Mouse (Mus musculus) liver, embryonic 15.5 days (tissue): Measurements from ENCODE around the gene Rnf214. TPM values are rescaled to one million over a fixed set of nuclear protein-coding genes. Genes with fewer than 3 reads are reported as not detected.
"Not testable (repeated sequence)": the region's sequence is repeated elsewhere in the genome, so short reads cannot be mapped to it uniquely, and the experiment has no call there.

Source experiments
- ATAC-seq: fragments of 200-750 bp; cut with Nextera tagmentation; 2 replicates; pipeline ENCODE4 v1.8.0; 2017; ENCODE audit warnings: moderate number of reproducible peaks, mild to moderate bottlenecking, moderate library complexity; ENCODE audit not compliant: insufficient read depth
- H3K27ac ChIP-seq: fragments of 300-500 bp; sonication (generic); replicated peaks from 2 replicates; pipeline ENCODE4 v1.5.1; 2015; ENCODE audit warnings: mild to moderate bottlenecking, inconsistent platforms
- H3K27me3 ChIP-seq: fragments of 300-500 bp; sonication (generic); 2 replicates; pipeline ENCODE4 v1.6.1; 2015; ENCODE audit warnings: mild to moderate bottlenecking, inconsistent platforms
- H3K36me3 ChIP-seq: fragments of 300-500 bp; sonication (generic); replicated peaks from 2 replicates; pipeline ENCODE4 v1.6.1; 2015; ENCODE audit warnings: moderate library complexity, mild to moderate bottlenecking, inconsistent platforms
- H3K4me1 ChIP-seq: fragments of 300-500 bp; sonication (generic); replicated peaks from 2 replicates; pipeline ENCODE4 v1.6.1; 2015; ENCODE audit warnings: inconsistent platforms
- H3K4me2 ChIP-seq: fragments of 300-500 bp; sonication (generic); 2 replicates; pipeline ENCODE4 v1.6.1; 2015; ENCODE audit warnings: moderate library complexity, mild to moderate bottlenecking, inconsistent platforms
- H3K4me3 ChIP-seq: fragments of 300-500 bp; sonication (generic); replicated peaks from 2 replicates; pipeline ENCODE4 v1.5.1; 2015; ENCODE audit warnings: mild to moderate bottlenecking, inconsistent platforms
- H3K9ac ChIP-seq: fragments of 300-500 bp; sonication (generic); 2 replicates; pipeline ENCODE4 v1.6.1; 2015; ENCODE audit warnings: moderate library complexity, mild to moderate bottlenecking, inconsistent platforms
- H3K9me3 ChIP-seq: fragments of 300-500 bp; sonication (generic); replicated peaks from 2 replicates; pipeline ENCODE4 v1.6.1; 2016; ENCODE audit warnings: inconsistent platforms
- WGBS: fragments of 180-500 bp; shearing (Covaris S2); methylation state at CpG from one replicate; pipeline ENCODE4 v1.1.7; 2015; ENCODE audit warnings: mixed read lengths; ENCODE audit not compliant: insufficient replicate concordance; 5-methylcytosine and 5-hydroxymethylcytosine counted together
- polyA plus RNA-seq: library from polyadenylated mRNA; unstranded; fragments of >200 nt; fragmentation: Nextera tagmentation; extraction: Ambion mirVana; gene quantifications from 2 replicates; pipeline ENCODE4 v1.2.1, GENCODE M21; 2015

Rnf214 gene
- polyA plus RNA-seq, 1 experiment from 2014 or later, result 15.2 TPM

- no peak overlapping the region for H3K9ac ChIP-seq
- peaks cover 39% of the 10 kb centered on the region for H3K4me1 ChIP-seq
- peak overlapping the region; percentile 9; the same call in 1 of the 2 replicates for H3K4me2 ChIP-seq
- no peaks in the 10 kb centered on the region for H3K27me3 ChIP-seq
- 0 out of 2 replicates have a peak, but pooled peaks cover 6% of the 10 kb centered on the region for H3K36me3 ChIP-seq
- no peak overlapping the region for H3K4me3 ChIP-seq
- 59% methylated on average over 9 of the region's 9 CpGs for WGBS
- H3K27ac ChIP-seq, result peak overlapping the region; percentile 77
- no peak for ATAC-seq
- no peaks in the 10 kb centered on the region for H3K9me3 ChIP-seq
Measured at GRCm38 (mm10) chr9:45849528-45850408, 56.9 kb downstream of the Rnf214 start.

- no peak overlapping the region for H3K4me2 ChIP-seq
- H3K9ac ChIP-seq, result no peak overlapping the region
- peaks cover 37% of the 10 kb centered on the region for H3K4me1 ChIP-seq
- no peaks in the 10 kb centered on the region for H3K9me3 ChIP-seq
- H3K27ac ChIP-seq, result 0 out of 2 replicates have a peak overlapping the region, but pooled peaks have one; percentile 24
- H3K36me3 ChIP-seq, result no peaks in the 10 kb centered on the region
- H3K27me3 ChIP-seq, result no peaks in the 10 kb centered on the region
- 20% methylated on average over 5 of the region's 5 CpGs for WGBS
- no peak for ATAC-seq
- H3K4me3 ChIP-seq, result no peak overlapping the region
Measured at GRCm38 (mm10) chr9:45846891-45847460, 59.7 kb downstream of the Rnf214 start.

- not testable (repeated sequence) for H3K4me2 ChIP-seq, ATAC-seq, H3K36me3 ChIP-seq, H3K9me3 ChIP-seq, H3K27ac ChIP-seq, H3K9ac ChIP-seq, H3K4me3 ChIP-seq, H3K27me3 ChIP-seq
- peaks cover 37% of the 10 kb centered on the region for H3K4me1 ChIP-seq
- 35% methylated on average over 2 of the region's 2 CpGs for WGBS
Measured at GRCm38 (mm10) chr9:45846176-45846575, 60.5 kb downstream of the Rnf214 start.

- 74% methylated on average over 3 of the region's 3 CpGs for WGBS
- Histone ChIP-seq H3K27me3 (peaks cover 4% of the 10 kb centered on the region; the same call in 1 of the 2 replicates), H3K4me1 (peaks cover 37% of the 10 kb centered on the region), H3K9me3 (no peaks in the 10 kb centered on the region), H3K4me3 (no peak overlapping the region), H3K9ac (no peak overlapping the region), H3K27ac (no peak overlapping the region), H3K36me3 (no peaks in the 10 kb centered on the region), H3K4me2 (no peak overlapping the region)
- ATAC-seq, result no peak
Measured at GRCm38 (mm10) chr9:45845541-45845940, 61.2 kb downstream of the Rnf214 start.

GRCm38 (mm10) chr9:45843780-45844179 lies 62.9 kb downstream of the Rnf214 start:
- no peak overlapping the region for H3K4me2 ChIP-seq
- peaks cover 35% of the 10 kb centered on the region for H3K4me1 ChIP-seq
- no peaks in the 10 kb centered on the region for H3K36me3 ChIP-seq
- no peak overlapping the region for H3K4me3 ChIP-seq
- 77% methylated on average over 1 of the region's 1 CpGs for WGBS
- no peak for ATAC-seq
- H3K27ac ChIP-seq, result no peak overlapping the region
- H3K9ac ChIP-seq, result no peak overlapping the region
- H3K9me3 ChIP-seq, result no peaks in the 10 kb centered on the region
- H3K27me3 ChIP-seq, result peaks cover 19% of the 10 kb centered on the region

GRCm38 (mm10) chr9:45843007-45843406 lies 63.7 kb downstream of the Rnf214 start:
- no peaks in the 10 kb centered on the region for H3K9me3 ChIP-seq
- no peak for ATAC-seq
- no peak overlapping the region for H3K4me3 ChIP-seq
- no peak overlapping the region for H3K27ac ChIP-seq
- WGBS, result 57% methylated on average over 5 of the region's 5 CpGs
- H3K4me2 ChIP-seq, result no peak overlapping the region
- H3K4me1 ChIP-seq, result peaks cover 37% of the 10 kb centered on the region
- no peaks in the 10 kb centered on the region for H3K36me3 ChIP-seq
- no peak overlapping the region for H3K9ac ChIP-seq
- peaks cover 26% of the 10 kb centered on the region for H3K27me3 ChIP-seq

GRCm38 (mm10) chr9:45841458-45841857 lies 65.3 kb downstream of the Rnf214 start:
- Histone ChIP-seq H3K27ac (peak overlapping the region; percentile 24; the same call in 1 of the 2 replicates), H3K27me3 (peaks cover 29% of the 10 kb centered on the region), H3K4me3 (no peak overlapping the region), H3K9ac (no peak overlapping the region), H3K9me3 (no peaks in the 10 kb centered on the region), H3K4me1 (peaks cover 32% of the 10 kb centered on the region), H3K4me2 (peak overlapping the region; percentile 65), H3K36me3 (no peaks in the 10 kb centered on the region)
- no peak for ATAC-seq
- WGBS, result 63% methylated on average over 6 of the region's 6 CpGs

GRCm38 (mm10) chr9:45840331-45840730 lies 66.4 kb downstream of the Rnf214 start:
- H3K4me1 ChIP-seq, result peaks cover 32% of the 10 kb centered on the region
- 0 out of 2 replicates have a peak overlapping the region, but pooled peaks have one; percentile 57 for H3K9ac ChIP-seq
- no peaks in the 10 kb centered on the region for H3K9me3 ChIP-seq
- no peak overlapping the region for H3K27ac ChIP-seq
- peaks cover 29% of the 10 kb centered on the region for H3K27me3 ChIP-seq
- peak overlapping the region; percentile 65 for H3K4me2 ChIP-seq
- WGBS, result 62% methylated on average over 5 of the region's 5 CpGs
- H3K4me3 ChIP-seq, result peak overlapping the region; percentile 61
- H3K36me3 ChIP-seq, result no peaks in the 10 kb centered on the region
- no peak for ATAC-seq

GRCm38 (mm10) chr9:45839982-45840300 lies 66.8 kb downstream of the Rnf214 start:
- H3K4me3 ChIP-seq, result peak overlapping the region; percentile 61
- H3K9me3 ChIP-seq, result no peaks in the 10 kb centered on the region
- 47% methylated on average over 7 of the region's 7 CpGs for WGBS
- H3K4me1 ChIP-seq, result peaks cover 32% of the 10 kb centered on the region
- H3K27me3 ChIP-seq, result peaks cover 29% of the 10 kb centered on the region
- no peak for ATAC-seq
- no peak overlapping the region for H3K27ac ChIP-seq
- H3K36me3 ChIP-seq, result no peaks in the 10 kb centered on the region
- peak overlapping the region; percentile 65 for H3K4me2 ChIP-seq
- peak overlapping the region; percentile 57 for H3K9ac ChIP-seq

- 17% methylated on average over 17 of the region's 17 CpGs for WGBS
- Histone ChIP-seq H3K4me3 (peak overlapping the region; percentile 61), H3K27ac (0 out of 2 replicates have a peak overlapping the region, but pooled peaks have one; percentile 24)
Measured at GRCm38 (mm10) chr9:45839139-45839981, 67.4 kb downstream of the Rnf214 start.

More at GRCm38 (mm10) chr9:45839139-45839981, 67.4 kb downstream of the Rnf214 start:
- H3K27me3 ChIP-seq, result peaks cover 29% of the 10 kb centered on the region
- peaks cover 32% of the 10 kb centered on the region for H3K4me1 ChIP-seq
- H3K9me3 ChIP-seq, result no peaks in the 10 kb centered on the region
- peak overlapping the region; percentile 65 for H3K4me2 ChIP-seq
- H3K36me3 ChIP-seq, result no peaks in the 10 kb centered on the region
- no peak for ATAC-seq
- H3K9ac ChIP-seq, result peak overlapping the region; percentile 57
